Mouse (Mus musculus) left cerebral cortex, adult 9 months (tissue): ENCODE measurements around the gene Pank3.
A peak's percentile ranks its signal among the peaks of the same experiment; 100 is the strongest.
"Not testable (repeated sequence)": the region's sequence is repeated elsewhere in the genome, so short reads cannot be mapped to it uniquely, and the experiment has no call there.

Experiments used
- DNase-seq, 2 experiments: peaks; one replicate each; pipeline ENCODE4 v3.0.0; 2022; ENCODE audit warnings: low spot score in 2 of 2

The Pank3 gene

DNA sequence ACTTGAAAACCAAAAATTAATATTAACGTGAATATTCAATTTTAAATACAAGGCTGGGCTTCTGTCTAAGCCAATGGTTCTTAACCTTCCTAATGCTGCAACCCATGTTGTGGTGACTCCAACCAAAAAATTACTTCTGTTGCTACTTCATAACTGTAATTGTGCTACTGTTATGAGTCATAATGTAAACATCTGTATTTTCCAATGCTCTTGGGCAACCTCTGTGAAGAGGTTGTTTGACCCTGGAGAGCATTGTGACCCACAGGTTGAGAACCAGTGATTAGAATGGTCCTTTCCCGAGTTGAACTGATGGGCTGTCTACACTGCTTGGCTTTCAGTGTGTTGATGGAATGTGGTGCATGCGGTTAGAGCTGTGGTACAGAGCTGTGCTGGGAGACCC is 7.2 kb downstream of the Pank3 start:
- DNase-seq, result no peak

DNA sequence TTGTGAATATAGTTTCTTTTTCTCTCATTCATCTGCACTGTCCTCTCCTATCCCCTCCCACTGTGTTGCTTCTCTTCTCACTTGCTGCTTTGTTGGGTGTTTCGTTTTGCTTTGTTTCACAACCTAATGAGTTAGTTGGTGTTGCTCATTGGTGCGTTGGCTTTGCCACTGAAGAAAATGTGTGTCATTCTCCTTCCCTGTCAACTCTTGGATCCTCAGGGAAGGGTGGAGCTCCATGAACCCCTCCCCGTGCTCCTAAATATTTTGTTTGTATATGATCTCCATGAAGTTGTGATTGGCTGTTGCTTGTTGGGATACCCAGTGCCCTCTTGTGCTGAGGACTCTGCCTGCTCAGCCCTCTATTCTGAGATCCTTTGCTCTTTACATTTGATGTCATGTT is 11.1 kb downstream of the Pank3 start:
- no peak for DNase-seq

GRCm38 (mm10) chr11:35782444-35782843 is 13.2 kb downstream of the Pank3 start:
- no peak for DNase-seq

DNA sequence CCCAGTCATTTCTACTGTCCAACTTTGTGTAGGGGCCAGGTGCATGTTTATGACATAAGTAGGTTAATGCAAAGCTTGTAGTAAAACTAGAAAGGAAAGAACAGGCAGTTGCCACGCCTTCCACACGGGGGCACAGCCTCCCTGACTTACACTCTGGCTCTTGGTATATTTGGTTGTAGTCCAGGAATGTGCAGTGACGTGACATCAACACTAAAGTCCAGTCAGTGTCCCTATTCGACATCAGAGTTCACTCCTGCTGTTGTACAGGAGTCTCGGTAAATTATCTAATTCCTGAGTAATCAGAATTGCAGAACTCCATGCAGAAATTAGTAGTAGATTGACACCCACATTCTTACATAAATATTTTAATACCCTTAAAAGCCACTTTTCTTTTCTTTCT is 13.8 kb downstream of the Pank3 start:
- no peak for DNase-seq

DNA sequence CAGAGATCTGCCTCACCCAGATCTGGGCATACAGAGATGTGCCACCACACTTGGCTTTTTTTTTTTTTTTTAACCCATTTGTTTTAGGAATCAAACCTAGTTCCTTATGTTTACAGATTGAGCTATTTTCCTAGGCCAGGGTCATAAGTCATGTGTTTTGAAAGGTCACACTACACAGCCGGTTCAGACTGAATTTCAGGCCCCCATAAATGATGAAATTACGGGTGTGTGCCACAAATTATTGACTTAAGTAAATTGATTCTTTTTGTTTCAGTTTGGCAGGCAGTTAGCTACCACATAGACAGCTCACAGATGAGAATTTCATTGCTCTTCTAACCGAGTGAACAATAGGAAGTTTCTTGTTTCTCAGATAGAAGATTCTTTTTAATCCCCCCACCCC is 14.7 kb downstream of the Pank3 start:
- DNase-seq, result no peak

GRCm38 (mm10) chr11:35784537-35784936 is 15.3 kb downstream of the Pank3 start:
- no peak for DNase-seq

- no peak for DNase-seq
These were observed 19.2 kb downstream of the Pank3 start for GRCm38 (mm10) chr11:35788443-35788842.

- DNase-seq, result not testable (repeated sequence)
These were observed 23.5 kb downstream of the Pank3 start for GRCm38 (mm10) chr11:35792800-35793199.

DNA sequence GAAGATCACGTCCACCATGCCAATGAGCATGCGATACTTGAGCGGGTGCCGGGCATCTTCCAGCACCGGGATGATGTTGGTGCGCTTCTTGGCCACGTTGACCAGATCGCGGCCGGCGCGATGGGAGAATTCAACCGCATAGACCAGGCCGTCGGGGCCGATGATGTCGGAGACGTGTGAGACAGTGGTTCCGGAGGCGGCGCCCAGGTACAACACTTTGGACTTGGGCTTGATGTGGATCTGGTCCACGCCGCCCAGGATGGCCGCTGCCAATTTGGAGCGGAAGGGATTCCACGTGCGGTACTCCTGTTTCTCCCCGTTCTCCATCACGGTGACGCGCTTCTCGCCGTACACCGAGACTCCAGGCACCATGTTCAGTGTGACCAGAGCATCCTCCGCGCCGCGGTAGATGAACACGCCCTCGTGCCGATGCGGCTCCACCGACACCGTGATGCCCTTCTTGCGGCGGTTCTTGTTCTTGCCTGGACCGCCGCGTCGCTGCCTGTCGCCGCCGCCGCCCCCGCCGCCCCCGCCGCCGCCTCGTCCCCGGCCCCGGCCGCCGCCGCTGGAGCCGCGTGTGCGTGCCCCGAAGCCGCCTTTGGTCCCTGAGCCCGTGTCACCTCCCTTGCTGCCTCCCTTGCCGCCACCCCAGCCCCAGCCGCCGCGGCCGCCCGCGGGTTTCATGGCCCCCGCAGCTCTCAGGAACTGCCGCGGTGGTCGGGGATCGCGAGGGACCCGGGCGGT is 28.6 kb downstream of the Pank3 start:
- DNase-seq, result peak in 1 of 2 experiments; percentile 44

GRCm38 (mm10) chr11:35798495-35798820 is 29.2 kb downstream of the Pank3 start:
- peak; percentile 46 to 77 for DNase-seq

- DNase-seq, result no peak
These were observed 29.6 kb downstream of the Pank3 start, which contains the start of gene Fbll1 for GRCm38 (mm10) chr11:35798874-35799273. Gene Fbll1 (minus strand): TSS chr11:35798884.

GRCm38 (mm10) chr11:35801332-35801731 is 32.0 kb downstream of the Pank3 start:
- DNase-seq, result no peak

- no peak for DNase-seq
These were observed 42.2 kb downstream of the Pank3 start for GRCm38 (mm10) chr11:35811458-35811857.

DNA sequence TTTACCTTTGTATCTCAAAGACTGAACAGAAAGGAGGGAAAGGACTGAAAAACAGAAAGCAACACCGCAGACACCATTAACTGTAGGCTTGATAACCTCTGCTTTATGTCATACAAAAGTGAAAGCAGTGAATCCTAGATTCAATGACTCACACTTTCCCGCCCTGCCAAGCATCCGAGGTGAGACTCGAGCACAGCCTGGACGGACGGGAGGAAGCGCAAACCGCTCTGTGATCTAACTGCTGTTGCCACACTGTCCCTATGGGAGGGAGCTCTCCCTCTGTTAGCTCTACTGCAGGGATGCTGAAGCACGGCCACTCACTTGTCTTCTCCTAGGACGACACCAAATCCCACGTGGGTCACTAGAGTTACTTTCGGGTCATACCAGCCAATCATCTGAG is 47.0 kb downstream of the Pank3 start:
- DNase-seq, result no peak

DNA sequence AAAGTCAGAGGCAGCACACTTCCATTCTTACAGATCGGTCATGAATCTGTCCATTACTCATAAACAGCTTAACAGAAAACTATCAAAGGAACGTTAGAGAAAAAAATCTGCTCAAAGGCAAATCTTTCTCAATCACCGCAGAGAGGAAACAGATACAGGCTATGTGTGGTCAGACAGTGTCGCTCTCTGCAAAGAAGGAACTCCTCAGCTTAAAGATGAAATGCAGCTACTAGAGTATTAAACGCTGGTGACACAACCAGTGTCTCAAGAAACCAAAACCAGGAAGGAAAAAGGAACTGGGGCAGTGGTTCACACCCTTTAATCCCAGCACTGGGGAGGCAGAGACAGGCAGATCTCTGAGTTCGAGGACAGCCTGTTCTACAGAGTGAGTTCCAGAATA is 58.4 kb downstream of the Pank3 start:
- DNase-seq, result no peak

DNA sequence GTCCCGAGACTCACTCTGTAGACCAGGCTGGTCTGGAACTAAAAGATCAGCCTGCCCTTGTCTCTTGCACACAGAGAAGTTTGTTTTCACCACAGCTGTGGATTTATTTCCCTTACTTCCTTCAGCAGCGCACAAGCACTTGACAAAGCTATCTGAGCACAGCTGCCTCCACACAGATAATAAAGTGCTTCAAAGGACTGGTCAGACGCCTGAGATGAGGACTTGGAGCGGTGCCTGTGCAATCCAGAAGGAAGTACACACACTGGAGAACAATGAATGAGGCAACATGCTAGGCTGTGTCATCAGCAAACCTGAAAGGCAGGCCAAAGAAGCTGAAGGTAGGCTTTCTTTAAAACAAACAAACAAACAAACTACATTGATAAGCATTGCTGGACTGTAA is 62.9 kb downstream of the Pank3 start:
- no peak for DNase-seq

DNA sequence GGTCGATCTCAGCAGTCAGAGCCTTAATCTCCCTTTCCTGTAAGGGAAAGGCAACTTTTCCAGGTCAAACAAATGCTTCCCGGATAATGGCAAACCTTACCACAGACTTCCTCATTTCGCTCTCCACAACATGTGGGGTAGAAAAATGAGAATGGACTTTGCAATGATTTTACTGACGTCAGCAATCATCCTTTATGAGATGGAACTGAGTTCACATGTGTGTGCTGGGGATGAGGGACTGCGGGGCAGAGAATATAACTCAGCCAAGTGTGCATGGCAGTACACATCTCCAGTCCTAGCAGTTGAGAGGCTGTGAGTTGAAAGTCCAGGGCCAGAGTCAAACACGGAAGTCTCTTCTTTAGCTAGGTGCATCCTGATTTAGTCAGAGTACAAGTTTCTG is 64.0 kb downstream of the Pank3 start:
- DNase-seq, result no peak

DNA sequence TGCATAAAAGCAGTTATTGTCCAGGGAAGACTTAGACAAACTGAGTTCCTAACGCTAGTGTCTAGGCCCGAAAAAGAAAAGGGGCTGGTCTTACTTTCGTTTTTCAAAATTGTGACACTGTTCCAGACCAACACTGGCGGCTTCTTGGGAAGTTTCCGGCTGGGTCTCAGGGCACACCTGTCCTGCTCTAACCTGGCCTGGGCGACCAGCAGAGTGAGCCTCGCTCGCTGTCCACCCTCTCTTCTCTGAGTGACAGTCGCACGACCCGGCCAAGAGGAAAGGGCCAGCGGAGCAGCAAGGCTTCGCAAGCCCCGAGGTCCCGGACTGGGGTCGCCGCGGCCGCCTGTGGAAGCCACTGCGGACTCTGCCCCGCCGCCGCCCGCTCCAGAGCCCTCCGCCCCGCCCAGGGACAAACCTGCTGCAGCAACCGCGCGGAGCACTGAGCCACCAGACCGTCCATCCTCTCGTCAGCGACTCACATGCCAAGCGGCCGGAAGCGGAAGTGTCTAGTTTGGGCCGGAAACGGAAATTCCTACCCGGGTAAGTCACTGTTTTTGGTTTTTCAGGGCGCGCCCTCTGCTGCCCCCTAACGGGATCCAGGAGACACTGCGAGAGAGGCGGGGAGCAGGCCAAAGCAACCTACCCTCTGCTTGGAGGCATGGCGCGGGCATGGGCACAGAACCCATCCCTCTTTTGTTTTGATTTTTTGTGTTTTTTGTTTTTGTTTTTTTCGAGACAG is 64.9 kb downstream of the Pank3 start, which contains the start of gene Rars:
Gene Rars, minus strand, starts transcription at position 485 of the 739 bp plus-strand sequence.
- DNase-seq, result peak; percentile 61 to 95

DNA sequence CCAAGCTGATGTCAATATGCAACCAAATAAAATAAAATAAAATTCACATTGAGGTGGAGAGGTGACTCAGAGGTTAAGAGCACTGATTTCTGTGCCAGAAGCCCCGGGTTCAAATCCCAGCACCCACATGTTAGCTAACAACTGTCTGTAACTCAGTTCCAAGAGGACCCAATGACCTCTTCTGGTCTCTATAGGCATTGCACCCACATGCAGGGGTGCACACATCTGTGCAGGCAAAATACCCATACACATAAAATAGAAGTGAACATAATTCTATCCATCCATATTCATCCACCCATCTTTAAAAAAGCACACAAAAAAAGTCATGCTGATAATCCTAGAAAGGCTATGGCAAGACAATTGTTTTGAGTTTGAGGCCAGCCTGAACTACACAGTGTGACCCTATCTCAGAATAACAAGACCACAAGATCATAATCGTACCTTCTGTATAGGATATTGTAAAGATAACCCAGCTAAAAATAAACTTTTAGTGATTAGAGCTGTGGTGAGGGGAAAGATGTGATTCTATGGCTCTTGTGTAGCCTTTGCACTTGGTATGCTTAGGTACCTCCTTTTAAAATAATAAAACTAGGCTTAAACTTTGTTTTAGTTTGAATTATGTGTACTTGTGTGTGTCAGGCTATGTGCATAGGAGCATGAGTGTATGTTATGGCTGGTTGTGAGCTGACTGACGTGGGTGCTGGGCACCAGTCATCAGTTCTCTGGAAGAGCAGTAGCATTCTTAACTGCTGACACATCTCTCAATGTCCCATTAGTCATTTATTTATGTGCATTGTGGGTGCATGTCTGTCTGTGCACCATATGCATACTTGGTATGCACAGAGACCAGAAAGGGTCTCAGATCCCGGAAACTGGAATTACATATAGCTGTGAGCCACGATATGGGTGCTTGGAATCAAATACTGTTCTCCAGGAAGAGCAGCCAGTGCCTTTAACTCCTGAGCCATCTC is 68.2 kb downstream of the Pank3 start:
- no peak for DNase-seq

DNA sequence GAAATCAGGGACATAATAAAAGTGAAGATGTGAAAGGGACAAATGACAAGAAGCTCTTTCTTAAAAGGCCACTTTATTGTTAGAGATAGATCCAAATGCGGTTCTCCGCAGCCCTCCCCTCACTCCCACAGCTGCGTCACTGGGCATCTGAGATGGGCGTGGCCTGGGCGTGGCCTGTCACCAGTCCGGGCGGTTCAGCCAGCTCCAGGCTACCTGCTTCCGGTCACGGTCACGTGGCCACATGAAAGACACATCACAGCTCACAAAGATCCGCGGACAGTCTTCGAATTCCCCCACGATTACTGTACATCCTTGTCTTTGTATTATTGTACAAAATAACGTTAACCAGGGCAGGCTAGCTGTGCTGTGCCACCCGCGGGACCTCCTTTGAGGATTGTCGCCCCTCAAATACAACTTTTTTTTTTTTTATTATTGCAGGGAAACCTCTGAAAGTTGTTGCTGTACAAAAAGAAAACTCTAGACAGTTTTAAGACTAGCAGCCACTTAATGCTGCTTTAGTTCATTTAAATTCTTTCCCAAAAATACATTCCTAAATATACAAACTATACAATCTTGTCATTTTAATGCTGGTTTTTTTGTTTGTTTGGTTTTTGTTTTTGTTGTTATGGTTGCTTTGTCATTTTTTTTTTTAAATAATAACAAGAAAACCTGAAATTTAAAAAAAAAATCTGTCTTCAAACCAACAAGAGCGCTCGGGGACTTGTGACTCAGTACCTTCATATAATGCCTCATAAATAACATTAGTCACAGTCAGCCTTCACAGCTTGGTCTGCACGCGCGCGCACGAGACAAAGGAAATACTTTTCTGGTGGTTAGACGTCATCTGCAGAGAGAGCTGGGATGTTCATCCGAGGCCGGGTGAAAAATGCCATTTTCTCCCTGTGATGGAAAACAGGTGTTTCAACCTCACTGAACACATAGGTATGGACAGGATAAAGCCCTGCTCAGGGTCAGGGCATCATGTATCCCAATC is 69.4 kb downstream of the Pank3 start:
- peak; percentile 54 to 78 for DNase-seq

DNA sequence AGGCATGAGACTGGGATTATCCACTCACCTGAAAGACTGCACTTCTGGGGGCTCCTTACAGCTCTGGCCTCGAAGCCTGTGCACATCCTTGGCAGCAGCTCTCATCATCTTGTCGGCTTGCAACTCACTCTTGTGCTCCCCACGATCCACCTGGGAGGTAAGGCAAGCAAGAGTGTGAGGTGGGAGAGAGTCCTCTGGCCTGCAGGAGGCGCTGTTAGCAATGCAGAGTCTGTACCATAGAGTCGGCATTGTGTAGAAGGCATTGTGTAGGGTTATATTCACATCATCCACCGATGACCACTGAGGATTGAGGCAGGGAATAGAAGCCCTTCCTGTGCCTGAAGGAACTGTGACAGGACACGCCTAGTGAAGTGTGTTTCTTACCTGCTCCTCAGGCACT is 71.0 kb downstream of the Pank3 start:
- no peak for DNase-seq
